Mouse (Mus musculus): ENCODE data around the gene Rarb.

Rarb gene

GRCm38 (mm10) chr14:16537433-16537832 lies 281.5 kb downstream of the Rarb start:
- no peak for DNase-seq (ENCODE audit: low spot score)

GRCm38 (mm10) chr14:16528631-16529030 lies 290.3 kb downstream of the Rarb start:
- DNase-seq (ENCODE audit: low spot score), result no peak

GRCm38 (mm10) chr14:16526120-16526519 lies 292.8 kb downstream of the Rarb start:
- no peak for DNase-seq (ENCODE audit: low spot score)

GRCm38 (mm10) chr14:16525137-16525924 lies 293.6 kb downstream of the Rarb start:
- DNase-seq (ENCODE audit: low spot score), result no peak

- DNase-seq (ENCODE audit: low spot score), result no peak
Observed at GRCm38 (mm10) chr14:16522852-16523251, 296.1 kb downstream of the Rarb start.

DNA sequence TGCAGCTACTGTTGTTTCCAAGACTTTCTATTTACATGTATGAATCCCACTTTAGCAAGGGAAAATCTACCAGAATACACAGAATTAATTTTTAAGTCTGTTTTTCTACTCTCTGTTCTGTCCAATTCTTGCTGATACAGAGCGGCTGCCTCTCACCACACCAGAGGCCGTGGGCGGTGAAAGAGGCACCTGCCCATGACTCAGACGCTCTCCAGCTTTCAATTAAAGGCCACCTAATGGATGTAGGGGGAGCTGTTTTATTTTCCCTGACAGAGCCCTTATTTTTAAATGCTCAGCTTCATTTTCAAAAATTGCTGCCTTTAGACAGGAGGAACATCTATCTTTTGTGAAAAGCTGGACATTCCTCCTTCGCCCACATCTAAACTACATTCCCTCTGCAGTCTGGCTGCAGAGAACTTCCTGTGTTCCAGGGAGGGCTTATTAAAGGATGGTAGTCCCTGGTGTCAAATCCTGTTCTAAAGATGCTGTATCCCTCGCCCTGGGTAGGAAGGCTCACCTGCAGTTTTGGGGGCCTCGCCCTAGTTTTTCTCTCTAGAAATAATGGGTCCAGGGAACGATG lies 299.3 kb downstream of the Rarb start:
- no peak for DNase-seq (ENCODE audit: low spot score)

- no peak for DNase-seq (ENCODE audit: low spot score)
Observed at GRCm38 (mm10) chr14:16517958-16518357, 301.0 kb downstream of the Rarb start.

GRCm38 (mm10) chr14:16515731-16516130 lies 303.2 kb downstream of the Rarb start:
- DNase-seq (ENCODE audit: low spot score), result no peak

- DNase-seq (ENCODE audit: low spot score), result no peak
Observed at GRCm38 (mm10) chr14:16510574-16510973, 308.4 kb downstream of the Rarb start.

DNA sequence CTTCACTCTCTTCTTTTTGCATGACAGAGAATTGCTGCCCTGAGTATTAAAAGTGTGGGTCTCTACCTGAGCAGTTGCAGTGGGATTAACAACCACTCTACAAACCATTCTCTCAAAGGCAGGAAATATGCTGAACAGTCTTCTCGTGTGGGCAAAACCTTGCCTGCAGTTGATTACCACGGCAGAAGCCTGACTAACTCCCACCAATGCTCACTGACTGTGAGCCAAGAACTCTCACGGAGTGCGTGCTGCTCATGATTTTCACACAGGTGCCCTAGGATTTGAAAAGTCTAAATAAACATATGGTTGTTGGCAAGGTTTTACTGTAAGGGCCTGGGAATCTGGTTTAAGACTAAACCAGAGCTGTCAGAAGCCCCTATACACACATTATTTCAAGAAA lies 309.1 kb downstream of the Rarb start:
- no peak for DNase-seq (ENCODE audit: low spot score)

DNA sequence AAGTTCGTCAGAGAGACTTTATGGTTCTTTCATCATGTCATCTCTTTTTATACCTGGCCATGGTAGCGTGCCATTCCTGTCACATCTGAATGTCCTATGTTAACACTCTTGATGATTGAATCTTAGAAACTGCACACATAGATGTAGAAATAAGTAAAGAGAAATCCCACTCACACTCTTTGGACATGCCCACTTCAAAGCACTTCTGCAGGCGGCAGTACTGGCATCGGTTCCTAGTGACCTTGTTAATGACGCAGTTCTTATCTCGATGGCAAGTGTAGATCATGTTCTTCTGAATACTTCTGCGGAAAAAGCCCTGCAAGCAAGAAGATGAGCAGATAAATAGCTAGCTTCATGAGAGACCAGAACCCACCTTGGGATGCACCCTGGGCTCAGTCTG lies 310.2 kb downstream of the Rarb start:
- DNase-seq (ENCODE audit: low spot score), result no peak

- no peak for DNase-seq (ENCODE audit: low spot score)
Observed at GRCm38 (mm10) chr14:16497226-16497661, 321.7 kb downstream of the Rarb start.

DNA sequence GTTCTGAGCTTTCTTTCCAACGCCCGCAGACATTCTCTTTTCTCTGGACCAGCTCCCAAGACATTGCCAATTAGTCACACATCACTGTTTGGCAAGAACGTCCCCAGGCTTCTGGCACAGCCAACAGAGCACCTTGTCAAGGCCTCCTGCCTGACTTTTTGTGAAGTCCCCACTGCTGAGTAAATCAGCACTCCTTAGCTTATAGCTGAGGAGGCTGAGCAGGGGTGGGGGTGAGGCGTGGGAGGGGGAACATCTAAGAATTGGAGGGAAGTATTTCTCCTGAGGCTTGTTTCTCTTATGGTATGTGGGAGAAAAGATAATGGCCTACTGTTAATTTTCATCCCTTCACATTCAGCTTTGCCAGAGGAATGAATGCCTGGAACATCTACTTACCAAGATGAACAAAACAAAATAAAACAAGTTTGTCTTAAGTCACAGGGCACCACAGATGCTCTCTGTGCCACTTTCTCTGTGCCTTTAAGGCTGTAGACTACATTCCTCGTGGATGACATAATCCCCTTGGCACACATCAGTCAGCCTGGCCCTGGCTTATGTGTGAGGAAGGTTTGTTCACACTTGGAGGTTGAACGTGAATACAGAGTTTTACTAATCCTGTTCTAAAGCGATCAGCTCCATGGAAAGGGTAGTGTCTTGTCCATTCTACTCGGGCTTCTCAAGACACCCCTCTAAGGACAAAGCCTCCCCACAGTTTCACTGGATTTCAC lies 335.1 kb downstream of the Rarb start:
- no peak for DNase-seq (ENCODE audit: low spot score)

GRCm38 (mm10) chr14:16480621-16481020 lies 338.3 kb downstream of the Rarb start:
- no peak for DNase-seq (ENCODE audit: low spot score)

- no peak for DNase-seq (ENCODE audit: low spot score)
Observed at GRCm38 (mm10) chr14:16479521-16479920, 339.4 kb downstream of the Rarb start.

- no peak for DNase-seq (ENCODE audit: low spot score)
Observed at GRCm38 (mm10) chr14:16478606-16479323, 340.2 kb downstream of the Rarb start.

DNA sequence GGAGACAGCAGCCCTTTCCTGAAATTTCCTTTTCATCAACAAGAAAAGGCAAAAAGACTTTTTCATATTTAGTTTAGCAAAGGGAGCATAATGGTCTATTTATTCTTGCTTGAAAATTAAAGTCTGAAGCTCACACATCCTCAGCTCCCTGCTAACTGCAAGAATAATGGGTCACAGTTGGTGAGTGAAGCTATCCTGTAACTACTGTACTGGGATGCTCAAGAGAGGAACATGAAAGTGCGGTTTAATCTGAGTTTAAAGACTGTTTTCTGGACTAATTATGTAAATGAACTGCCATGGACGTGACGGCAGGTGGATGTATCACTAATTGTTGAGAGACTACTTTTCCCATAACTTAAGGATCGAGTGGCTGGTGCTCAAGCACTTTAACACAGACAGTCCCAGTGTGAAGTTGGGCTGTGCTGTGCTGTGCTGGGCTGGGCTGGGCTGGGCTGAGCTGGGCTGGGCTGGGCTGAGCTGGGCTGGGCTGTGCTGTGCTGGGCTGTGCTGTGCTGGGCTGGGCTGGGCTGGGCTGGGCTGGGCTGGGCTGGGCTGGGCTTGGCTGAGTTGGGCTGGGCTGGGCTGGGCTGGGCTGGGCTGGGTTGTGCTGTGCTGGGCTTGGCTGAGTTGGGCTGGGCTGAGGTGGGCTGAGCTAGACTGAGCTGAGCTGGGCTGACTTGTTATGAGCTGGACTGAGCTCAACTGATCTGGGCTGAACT lies 370.5 kb downstream of the Rarb start:
- no peak for DNase-seq (ENCODE audit: low spot score)

DNA sequence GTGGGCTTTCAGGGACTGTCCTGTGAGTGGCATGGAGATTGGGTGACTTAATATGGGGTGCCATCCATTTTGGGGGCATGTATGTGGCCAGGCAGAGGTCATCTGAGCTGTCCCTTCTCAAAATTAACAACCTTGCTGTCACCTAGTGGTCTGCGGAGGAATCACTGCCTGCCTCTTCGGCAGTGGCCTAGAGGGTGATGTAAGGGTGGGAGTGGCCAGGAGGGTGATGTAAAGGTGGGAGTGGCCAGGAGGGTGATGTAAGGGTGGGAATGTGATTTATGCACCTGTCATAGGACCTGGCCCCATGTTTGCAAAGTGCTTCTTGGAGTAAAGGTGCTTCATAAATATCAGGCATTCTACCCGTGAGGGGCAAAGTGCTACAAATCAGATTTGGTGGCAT lies 371.4 kb downstream of the Rarb start:
- DNase-seq (ENCODE audit: low spot score), result no peak

DNA sequence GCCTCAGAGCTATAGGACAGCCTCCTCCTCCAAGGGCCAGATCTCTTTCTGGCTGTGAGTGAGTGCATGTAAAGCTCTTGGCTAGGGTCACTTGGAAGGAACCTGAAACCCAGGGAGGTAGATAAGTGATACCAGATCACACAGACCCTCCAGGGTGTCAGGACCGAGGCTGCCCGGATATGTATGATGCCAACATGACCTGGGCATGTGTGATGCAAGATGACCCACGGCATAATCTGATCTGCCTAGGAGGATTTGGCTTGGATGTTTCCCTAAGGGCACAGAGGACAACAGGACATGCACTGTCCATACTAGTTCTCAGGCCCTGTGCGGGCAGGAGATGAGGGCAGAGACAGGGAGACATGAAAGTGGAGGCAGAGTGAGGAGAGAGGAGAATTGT lies 374.1 kb downstream of the Rarb start:
- no peak for DNase-seq (ENCODE audit: low spot score)

GRCm38 (mm10) chr14:16439385-16440126 lies 379.4 kb downstream of the Rarb start:
- no peak for DNase-seq (ENCODE audit: low spot score)

DNA sequence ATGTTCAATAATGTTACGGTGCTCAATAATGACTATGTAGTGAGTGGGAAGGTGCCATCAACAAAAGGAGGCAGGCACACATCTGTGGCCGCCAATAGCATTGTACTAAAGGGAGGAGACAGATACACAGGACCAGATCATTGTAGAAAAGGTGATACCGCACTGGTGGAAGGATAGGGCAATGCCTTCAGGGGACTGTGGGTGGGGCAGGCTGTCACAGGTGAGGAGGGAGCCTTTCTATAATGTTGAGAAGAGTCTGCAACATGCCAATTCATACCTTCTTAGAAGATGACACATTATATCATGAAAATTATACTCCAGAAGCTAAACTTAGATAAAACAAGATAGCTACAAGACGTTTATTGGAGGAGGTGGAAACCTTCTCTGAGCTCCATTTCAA lies 381.6 kb downstream of the Rarb start:
- DNase-seq (ENCODE audit: low spot score), result no peak

Data from layer of hippocampus, adult 9-10 months (tissue).